Mouse (Mus musculus) left cerebral cortex, postnatal 25 days (tissue): ENCODE measurements around the gene Ube2o. TPM values are rescaled to one million over a fixed set of nuclear protein-coding genes. Genes with fewer than 3 reads are reported as not detected.
"Not testable (repeated sequence)": the region's sequence is repeated elsewhere in the genome, so short reads cannot be mapped to it uniquely, and the experiment has no call there.

ENCODE experiments used
- DNase-seq, 2 experiments: peaks; one replicate each; pipeline ENCODE4 v3.0.0; 2022; ENCODE audit warnings: low spot score in 2 of 2, mixed read lengths in 1 of 2
- intact Hi-C: fragments of 180-260 bp; cut with DNase I; formaldehyde crosslinking; loops from one replicate; pipeline ENCODE4 v1.15.1; 2025
- total RNA-seq, 2 experiments: library from RNA; stranded (reverse); gene quantifications; 2 replicates each; pipeline ENCODE4 v1.2.3; 2021

Gene Ube2o
- total RNA-seq, 2 experiments from 2014 or later = 117 to 119 TPM

GRCm38 (mm10) chr11:116497313-116497712 lies 83.9 kb downstream of the Ube2o start:
- no peak for DNase-seq
- intact Hi-C loops = loop anchor here (5.0 kb wide), 1 partner anchor 130 kb away; the partner anchor contains the start of gene Rhbdf2

- intact Hi-C loops = loop anchor here (5.0 kb wide), 2 partner anchors 38 to 133 kb away; partner anchors contain the start of genes Rhbdf2 and Sphk1
- DNase-seq = peak; percentile 49 to 86
Observed at GRCm38 (mm10) chr11:116494474-116495174, 86.6 kb downstream of the Ube2o start.

GRCm38 (mm10) chr11:116493795-116494252 lies 87.4 kb downstream of the Ube2o start, which contains the start of gene Prpsap1:
Gene Prpsap1, minus strand, starts transcription at chr11:116494202.
- peak in 1 of 2 experiments; percentile 25 for DNase-seq
- intact Hi-C loops = loop anchor here (5.0 kb wide), 1 partner anchor 38 kb away; the partner anchor contains the start of gene Sphk1

- no peak for DNase-seq
- intact Hi-C loops = loop anchor here (5.0 kb wide), 1 partner anchor 39 kb away; the partner anchor contains the start of gene Sphk1
Observed at GRCm38 (mm10) chr11:116493191-116493590, 88.1 kb downstream of the Ube2o start.

- intact Hi-C loops = loop anchor here (5.0 kb wide), 1 partner anchor 40 kb away; the partner anchor contains the start of gene Sphk1
- DNase-seq = not testable (repeated sequence)
Observed at GRCm38 (mm10) chr11:116492507-116492906, 88.7 kb downstream of the Ube2o start.

GRCm38 (mm10) chr11:116491338-116491737 lies 89.9 kb downstream of the Ube2o start:
- intact Hi-C loops = loop anchor here (5.0 kb wide), 1 partner anchor 41 kb away; the partner anchor contains the start of gene Sphk1
- DNase-seq = no peak

GRCm38 (mm10) chr11:116490232-116491107 lies 90.8 kb downstream of the Ube2o start:
- intact Hi-C loops = loop anchor here (5.0 kb wide), 1 partner anchor 42 kb away; the partner anchor contains the start of gene Sphk1
- DNase-seq = peak; percentile 89 to 90

GRCm38 (mm10) chr11:116489771-116490231 lies 91.4 kb downstream of the Ube2o start:
- DNase-seq = no peak
- intact Hi-C loops = loop anchor here (5.0 kb wide), 1 partner anchor 42 kb away; the partner anchor contains the start of gene Sphk1

- intact Hi-C loops = no loop called here
- no peak for DNase-seq
Observed at GRCm38 (mm10) chr11:116488693-116489375, 92.4 kb downstream of the Ube2o start.

GRCm38 (mm10) chr11:116488207-116488606 lies 93.0 kb downstream of the Ube2o start:
- intact Hi-C loops = no loop called here
- no peak for DNase-seq

Other genes with a start within 250 kb of the Ube2o start
- gene Foxj1, start 246.0 kb downstream of the Ube2o start, total RNA-seq = 1 to 10 TPM; 4.8 to 6.3 TPM
- 100 to 1,000 TPM; 252 to 278 TPM for gene Rnf157, start 168.4 kb downstream of the Ube2o start, total RNA-seq
- gene Ubald2, start 147.4 kb downstream of the Ube2o start, total RNA-seq = 10 to 100 TPM; 31.3 to 33.7 TPM
- gene Qrich2, start 115.2 kb downstream of the Ube2o start, total RNA-seq = not detected
- 10 to 100 TPM; 65.7 to 76.2 TPM for gene Prpsap1, start 87.2 kb downstream of the Ube2o start, total RNA-seq
- 1 to 10 TPM; 4.9 to 5.5 TPM for gene Sphk1, start 50.5 kb downstream of the Ube2o start, total RNA-seq
- 1 to 10 TPM in 1 of 2 experiments, under 1 TPM in 1; 0.64 to 1.5 TPM for gene Aanat, start 5.0 kb upstream of the Ube2o start, total RNA-seq
- gene Rhbdf2, start 45.6 kb upstream of the Ube2o start, total RNA-seq = 1 to 10 TPM; 1.3 to 1.4 TPM
- 1 to 10 TPM; 4.6 to 6.7 TPM for gene Prcd, start 72.1 kb upstream of the Ube2o start, total RNA-seq
- 10 to 100 TPM; 39.9 TPM for gene Cygb, start 72.9 kb upstream of the Ube2o start, total RNA-seq
- not detected for gene St6galnac1, start 194.1 kb upstream of the Ube2o start, total RNA-seq
- gene Mxra7, start 246.6 kb upstream of the Ube2o start, total RNA-seq = 10 to 100 TPM; 10.4 to 15.9 TPM